Mouse (Mus musculus) midbrain, embryonic 11.5 days (tissue): ENCODE data around the gene Hilpda. TPM values are rescaled to one million over a fixed set of nuclear protein-coding genes. Genes with fewer than 3 reads are reported as not detected.

ENCODE experiments used
- ATAC-seq: fragments of 200-750 bp; cut with Nextera tagmentation; 2 replicates; pipeline ENCODE4 v1.8.0; 2017; ENCODE audit warnings: moderate TSS enrichment, moderate library complexity; ENCODE audit not compliant: low FRiP score
- DNase-seq: peaks from one replicate; pipeline ENCODE4 v3.0.0; 2015; ENCODE audit warnings: low spot score; ENCODE audit errors: missing footprints
- H3K27ac ChIP-seq: fragments of 300-500 bp; sonication (generic); 2 replicates; pipeline ENCODE4 v1.5.1; 2014; ENCODE audit warnings: low read depth, low read length
- H3K27me3 ChIP-seq: fragments of 300-500 bp; sonication (generic); 2 replicates; pipeline ENCODE4 v1.6.1; 2014; ENCODE audit warnings: mild to moderate bottlenecking, low read length, moderate library complexity, mixed read lengths; ENCODE audit not compliant: control insufficient read depth, insufficient read depth
- H3K36me3 ChIP-seq: fragments of 300-500 bp; sonication (generic); 2 replicates; pipeline ENCODE4 v1.6.1; 2014; ENCODE audit warnings: mild to moderate bottlenecking, low read length, moderate library complexity, mixed read lengths; ENCODE audit not compliant: control insufficient read depth, insufficient read depth
- H3K4me1 ChIP-seq: fragments of 300-500 bp; sonication (generic); 2 replicates; pipeline ENCODE4 v1.6.1; 2014; ENCODE audit warnings: low read length; ENCODE audit not compliant: control insufficient read depth, insufficient read depth
- H3K4me2 ChIP-seq: fragments of 300-500 bp; sonication (generic); 2 replicates; pipeline ENCODE4 v1.6.1; 2014; ENCODE audit warnings: mild to moderate bottlenecking, moderate library complexity
- H3K4me3 ChIP-seq: fragments of 300-500 bp; sonication (generic); 2 replicates; pipeline ENCODE4 v1.5.1; 2014; ENCODE audit warnings: low read depth, low read length
- H3K9ac ChIP-seq: fragments of 300-500 bp; sonication (generic); 2 replicates; pipeline ENCODE4 v1.6.1; 2014; ENCODE audit warnings: low read length
- H3K9me3 ChIP-seq: fragments of 300-500 bp; sonication (generic); 2 replicates; pipeline ENCODE4 v1.6.1; 2016; ENCODE audit warnings: low read length; ENCODE audit not compliant: control insufficient read depth
- WGBS: fragments of 180-500 bp; shearing (Covaris S2); extraction: QIAGEN DNeasy Blood & Tissue Kit; methylation state at CpG from one replicate; pipeline ENCODE4 v1.1.7; 2014; 5-methylcytosine and 5-hydroxymethylcytosine counted together
- polyA plus RNA-seq: library from polyadenylated mRNA; unstranded; fragments of >200 nt; fragmentation: Nextera tagmentation; extraction: Ambion mirVana; gene quantifications from 2 replicates; pipeline ENCODE4 v1.2.1, GENCODE M21; 2014

The Hilpda gene
- polyA plus RNA-seq: 30.1 and 30.5 TPM in 2 replicates

DNA sequence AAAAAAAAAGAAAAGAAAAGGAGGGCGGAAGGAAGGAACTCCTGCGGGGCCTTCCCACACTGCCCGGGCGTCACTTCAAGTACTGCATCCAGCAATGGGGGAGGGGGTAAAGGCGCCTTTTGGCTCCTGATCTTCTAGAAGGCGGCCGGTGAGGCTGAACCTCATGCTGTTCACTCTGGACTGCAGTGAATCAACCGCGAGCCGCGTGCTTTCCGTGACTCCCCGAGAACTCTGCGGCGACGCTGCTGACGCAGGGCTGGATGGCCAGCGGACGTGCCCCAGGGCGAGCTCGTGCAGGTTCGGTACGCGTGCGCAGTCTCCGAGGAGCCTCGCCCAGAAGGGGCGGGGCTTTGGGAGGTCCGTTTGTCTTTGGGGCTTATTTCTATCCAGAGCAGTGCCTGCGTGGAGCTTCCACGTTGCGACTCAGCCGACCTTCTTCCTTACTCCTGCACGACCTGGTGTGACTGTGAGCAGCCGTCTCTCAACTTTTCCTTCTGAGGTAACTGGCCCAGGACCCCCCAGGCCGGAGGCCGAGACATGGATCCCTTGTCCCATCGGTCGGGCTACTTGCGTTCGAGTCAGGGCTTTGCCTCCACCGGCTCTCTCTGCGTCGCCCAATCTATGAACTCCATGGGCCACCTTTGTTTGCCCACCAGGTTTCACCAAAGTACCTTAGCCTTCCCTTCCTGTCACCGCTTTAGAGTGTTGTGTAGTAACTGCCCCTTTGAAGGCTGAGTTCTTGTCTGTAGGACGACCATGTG lies at the start of gene Hilpda:
Hilpda (plus strand) TSS at position 177 of the 761 bp plus-strand sequence.
- H3K36me3 ChIP-seq: peaks cover 3% of the 10 kb centered on the region; the same call in 1 of the 2 replicates
- peaks cover 4% of the 10 kb centered on the region; the same call in 1 of the 2 replicates for H3K4me1 ChIP-seq
- H3K4me3 ChIP-seq: peak within 1 kb of the TSS; percentile 65
- WGBS: under 1% methylated on average over 46 of the region's 46 CpGs
- ATAC-seq: peak; percentile 98
- no peaks in the 10 kb centered on the region for H3K27me3 ChIP-seq
- no peaks in the 10 kb centered on the region for H3K9me3 ChIP-seq
- H3K9ac ChIP-seq: peak within 1 kb of the TSS; percentile 80
- H3K27ac ChIP-seq: peak within 1 kb of the TSS; percentile 27; the same call in 1 of the 2 replicates
- DNase-seq: peak; percentile 99
- H3K4me2 ChIP-seq: peak within 1 kb of the TSS; percentile 77

DNA sequence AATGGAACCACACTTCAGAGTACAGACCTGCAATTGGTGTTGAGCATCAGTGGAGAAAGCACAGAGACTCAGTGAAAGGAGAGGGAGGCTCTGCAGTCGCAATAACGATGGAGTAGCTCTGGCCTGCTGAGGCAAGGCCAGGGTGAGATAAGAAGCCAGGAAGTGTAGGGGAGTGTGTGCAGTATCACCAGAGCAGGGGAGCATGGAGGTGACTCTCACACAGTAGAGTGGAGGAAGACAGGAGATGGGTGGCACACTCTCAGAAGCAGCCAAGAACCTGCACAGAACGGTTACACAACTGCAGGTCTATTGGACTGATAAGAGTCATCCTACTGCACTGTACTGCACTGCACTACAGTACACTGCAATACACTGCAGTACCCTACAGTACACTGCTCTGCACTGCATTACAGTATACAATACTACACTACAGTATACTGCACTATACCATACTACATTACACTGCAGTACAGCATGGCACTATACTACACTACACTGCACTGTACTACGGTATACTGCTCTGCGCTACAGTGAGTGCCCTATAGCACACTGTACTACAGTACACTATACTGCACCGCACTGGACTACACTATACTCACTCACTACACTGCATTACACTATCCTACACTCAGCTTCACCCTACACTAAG lies 42.9 kb upstream of the Hilpda start:
- no peaks in the 10 kb centered on the region for H3K36me3 ChIP-seq
- no peak overlapping the region for H3K9ac ChIP-seq
- ATAC-seq (no peak), DNase-seq (peak; percentile 45)
- no peaks in the 10 kb centered on the region for H3K9me3 ChIP-seq
- no peaks in the 10 kb centered on the region for H3K4me1 ChIP-seq
- no peak overlapping the region for H3K27ac ChIP-seq
- H3K4me2 ChIP-seq: no peak overlapping the region
- no peaks in the 10 kb centered on the region for H3K27me3 ChIP-seq
- 92% methylated on average over 6 of the region's 6 CpGs for WGBS
- H3K4me3 ChIP-seq: no peak overlapping the region

DNA sequence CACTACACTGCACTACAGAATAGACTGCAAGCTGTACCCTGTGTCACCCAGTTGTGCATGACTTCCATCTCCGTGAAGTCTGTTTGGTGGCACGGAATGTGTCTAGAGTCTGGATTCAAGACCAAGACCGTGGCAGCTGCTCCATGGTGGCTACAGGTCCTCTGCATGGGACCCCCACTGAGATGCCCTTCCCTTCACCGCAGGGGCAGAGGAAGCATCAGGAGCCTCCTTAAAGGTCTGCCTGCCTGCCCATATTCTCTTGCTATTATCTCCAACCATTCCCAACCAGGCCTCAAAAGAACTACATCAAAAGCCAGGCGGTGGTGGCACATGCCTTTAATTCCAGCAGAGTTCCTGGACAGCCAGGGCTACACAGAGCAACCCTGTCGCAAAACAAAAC lies 41.9 kb upstream of the Hilpda start:
- no peak for ATAC-seq

DNA sequence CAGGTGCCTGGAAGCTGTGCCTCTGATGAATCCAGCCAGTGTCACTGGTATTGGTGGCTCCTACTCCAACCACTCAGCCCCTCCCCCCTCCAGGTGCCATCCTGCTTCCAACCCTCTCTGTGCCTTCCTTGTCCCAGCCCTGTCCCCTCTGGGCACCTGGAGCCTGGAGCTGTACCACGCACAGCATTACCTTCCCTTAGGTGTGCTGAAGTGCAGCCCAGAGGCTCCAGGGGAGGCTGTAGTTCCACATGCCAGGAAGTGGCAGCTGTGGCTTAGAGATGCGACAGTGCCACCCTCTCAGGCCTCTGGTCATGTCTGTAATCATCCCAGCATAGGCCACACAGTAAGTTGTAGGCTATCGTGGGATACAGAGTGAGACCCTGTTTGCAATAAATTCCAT lies 40.5 kb upstream of the Hilpda start:
- Histone ChIP-seq H3K36me3 (no peaks in the 10 kb centered on the region), H3K4me3 (no peak overlapping the region), H3K27me3 (no peaks in the 10 kb centered on the region), H3K4me2 (no peak overlapping the region), H3K9ac (no peak overlapping the region), H3K4me1 (no peaks in the 10 kb centered on the region), H3K27ac (no peak overlapping the region), H3K9me3 (no peaks in the 10 kb centered on the region)
- no peak for DNase-seq
- ATAC-seq: no peak
- 84% methylated on average over 3 of the region's 3 CpGs for WGBS

More for the DNA sequence above, 41.9 kb upstream of the Hilpda start:
- H3K27me3 ChIP-seq: no peaks in the 10 kb centered on the region
- no peaks in the 10 kb centered on the region for H3K4me1 ChIP-seq
- no peak overlapping the region for H3K27ac ChIP-seq
- no peaks in the 10 kb centered on the region for H3K36me3 ChIP-seq
- no peak overlapping the region for H3K4me3 ChIP-seq
- no peak for DNase-seq
- H3K9ac ChIP-seq: no peak overlapping the region
- 72% methylated on average over 6 of the region's 6 CpGs for WGBS
- no peak overlapping the region for H3K4me2 ChIP-seq
- H3K9me3 ChIP-seq: no peaks in the 10 kb centered on the region

DNA sequence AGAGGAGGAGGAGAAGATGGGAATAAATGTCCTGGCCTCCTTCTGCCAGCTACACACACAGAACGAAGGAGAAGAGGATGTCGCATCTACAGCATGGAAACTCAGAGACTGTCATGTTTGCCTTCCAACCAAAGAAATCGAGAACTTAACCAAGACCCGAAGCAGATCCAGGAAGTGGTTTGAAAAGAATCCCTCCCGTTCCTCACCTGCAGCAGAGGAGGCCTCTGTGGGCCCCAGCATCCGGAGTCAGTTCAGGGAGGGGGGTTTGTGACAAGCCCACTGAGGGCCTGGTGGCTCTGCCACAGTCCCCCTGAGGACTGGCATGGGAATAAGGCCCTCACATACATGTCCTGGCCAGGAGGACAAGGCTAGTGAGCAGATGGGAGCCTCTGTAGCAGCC lies 40.0 kb upstream of the Hilpda start:
- Histone ChIP-seq H3K4me3 (no peak overlapping the region), H3K4me2 (no peak overlapping the region), H3K9ac (no peak overlapping the region), H3K27ac (no peak overlapping the region), H3K4me1 (no peaks in the 10 kb centered on the region), H3K9me3 (no peaks in the 10 kb centered on the region), H3K27me3 (no peaks in the 10 kb centered on the region), H3K36me3 (no peaks in the 10 kb centered on the region)
- 81% methylated on average over 6 of the region's 6 CpGs for WGBS
- ATAC-seq (no peak), DNase-seq (no peak)

DNA sequence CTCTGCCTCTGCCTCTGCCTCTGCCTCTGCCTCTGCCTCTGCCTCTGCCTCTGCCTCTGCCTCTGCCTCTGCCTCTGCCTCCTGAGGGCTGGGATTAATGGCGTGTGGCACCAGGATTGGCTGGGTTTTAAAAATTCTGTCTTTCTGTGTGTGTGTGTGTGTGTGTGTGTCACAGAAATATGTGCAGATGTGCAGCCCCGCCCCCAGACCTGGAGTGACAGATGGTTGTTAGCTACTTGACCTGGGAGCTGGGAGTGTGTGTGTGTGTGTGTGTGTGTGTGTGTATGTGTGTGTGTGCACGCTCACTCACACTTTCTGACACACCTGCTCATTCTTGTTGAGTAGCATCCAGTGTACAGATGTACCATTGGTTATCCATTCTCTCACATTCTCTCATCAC lies 38.6 kb upstream of the Hilpda start:
- Histone ChIP-seq H3K27ac (no peak overlapping the region), H3K4me2 (no peak overlapping the region), H3K4me1 (no peaks in the 10 kb centered on the region), H3K4me3 (no peak overlapping the region), H3K9me3 (no peaks in the 10 kb centered on the region), H3K9ac (no peak overlapping the region), H3K27me3 (no peaks in the 10 kb centered on the region), H3K36me3 (no peaks in the 10 kb centered on the region)
- no peak for DNase-seq
- WGBS: 66% methylated on average over 3 of the region's 3 CpGs
- no peak for ATAC-seq

DNA sequence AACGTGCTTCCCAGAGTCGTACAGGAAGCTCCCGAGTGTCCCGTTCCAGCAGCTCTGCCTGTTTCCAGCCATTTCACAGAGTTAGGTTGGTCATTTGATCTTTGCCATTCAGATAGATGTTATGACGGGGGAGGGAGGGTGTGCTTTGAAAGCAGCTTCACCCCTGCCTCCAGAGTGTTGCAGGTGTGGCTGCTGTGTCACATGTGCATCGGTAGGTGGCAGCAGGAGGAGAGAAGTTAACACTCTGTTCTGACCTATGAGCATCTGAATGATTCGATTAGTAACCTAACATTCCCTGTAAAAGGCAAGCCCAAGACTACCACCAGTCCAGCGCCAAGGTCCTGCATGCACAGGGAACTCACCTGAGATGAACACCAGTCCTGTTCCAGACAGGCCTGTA lies 38.0 kb upstream of the Hilpda start:
- H3K4me3 ChIP-seq: no peak overlapping the region
- no peak overlapping the region for H3K4me2 ChIP-seq
- no peaks in the 10 kb centered on the region for H3K9me3 ChIP-seq
- H3K27me3 ChIP-seq: no peaks in the 10 kb centered on the region
- H3K4me1 ChIP-seq: no peaks in the 10 kb centered on the region
- WGBS: 51% methylated on average over 8 of the region's 8 CpGs
- no peak overlapping the region for H3K9ac ChIP-seq
- H3K36me3 ChIP-seq: no peaks in the 10 kb centered on the region
- DNase-seq (peak; percentile 72), ATAC-seq (peak; percentile 35; the same call in 1 of the 2 replicates)
- no peak overlapping the region for H3K27ac ChIP-seq

DNA sequence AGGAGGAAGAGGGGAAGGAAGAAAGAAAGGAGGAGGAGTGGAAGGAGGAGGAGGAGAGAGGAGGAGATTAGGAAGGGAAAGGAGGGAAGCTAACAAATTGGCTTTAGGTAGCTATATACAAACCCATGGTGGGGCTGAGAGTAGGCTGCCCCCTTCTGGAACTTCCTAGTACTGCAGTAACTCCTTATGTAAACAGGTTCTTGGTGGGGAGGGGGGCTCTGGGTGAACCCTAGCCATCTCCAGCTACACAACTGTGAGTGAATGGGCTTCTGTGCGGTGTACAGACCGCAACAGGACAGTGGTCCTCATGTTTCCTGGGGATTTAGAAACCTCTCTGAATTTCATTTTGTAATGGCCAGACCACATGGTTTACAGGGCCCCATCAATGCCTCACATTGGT lies 31.5 kb upstream of the Hilpda start:
- Histone ChIP-seq H3K9ac (no peak overlapping the region), H3K27me3 (no peaks in the 10 kb centered on the region), H3K9me3 (no peaks in the 10 kb centered on the region), H3K4me1 (no peaks in the 10 kb centered on the region), H3K36me3 (no peaks in the 10 kb centered on the region), H3K4me3 (no peak overlapping the region), H3K4me2 (no peak overlapping the region), H3K27ac (no peak overlapping the region)
- 40% methylated on average over 2 of the region's 2 CpGs for WGBS
- ATAC-seq (peak; percentile 50; the same call in 1 of the 2 replicates), DNase-seq (peak; percentile 97)

DNA sequence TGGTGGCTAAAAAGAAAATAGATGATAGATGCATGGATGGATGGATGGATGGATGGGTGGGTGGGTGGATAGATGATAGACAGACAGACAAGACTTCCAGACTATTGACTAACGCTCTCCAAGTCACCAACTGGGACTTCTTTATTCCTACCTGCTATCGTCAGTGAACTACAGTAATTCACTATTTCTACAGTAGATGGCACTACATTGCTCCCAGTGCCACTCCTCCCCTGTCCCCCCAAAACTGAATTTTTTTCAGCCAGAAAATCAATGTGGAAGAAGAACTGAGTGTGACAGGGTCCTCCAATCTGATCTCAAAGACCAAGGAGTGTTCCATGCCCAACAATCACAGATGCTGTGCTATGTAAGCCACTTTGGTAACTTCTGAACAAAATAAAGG lies 30.6 kb upstream of the Hilpda start:
- Histone ChIP-seq H3K4me3 (no peak overlapping the region), H3K4me1 (no peaks in the 10 kb centered on the region), H3K4me2 (no peak overlapping the region), H3K9ac (no peak overlapping the region), H3K36me3 (no peaks in the 10 kb centered on the region), H3K27me3 (no peaks in the 10 kb centered on the region), H3K27ac (no peak overlapping the region), H3K9me3 (no peaks in the 10 kb centered on the region)
- ATAC-seq: no peak
- DNase-seq: no peak
- WGBS: 49% methylated on average over 2 of the region's 2 CpGs
